Mouse (Mus musculus) frontal cortex, postnatal 25 days (tissue): ENCODE results near the gene Lgi4.

Source experiments
- DNase-seq, 2 experiments: peaks; one replicate each; pipeline ENCODE4 v3.0.0; 2022; ENCODE audit warnings: low spot score in 2 of 2

Lgi4 gene

GRCm38 (mm10) chr7:31076492-31076891 is 17.4 kb downstream of the Lgi4 start, which contains the start of gene Fxyd3:
Gene Fxyd3 (minus strand): TSS chr7:31076704.
- no peak for DNase-seq

- DNase-seq = no peak
Observed at GRCm38 (mm10) chr7:31077470-31077869, 18.3 kb downstream of the Lgi4 start.

- peak in 1 of 2 experiments; percentile 55 for DNase-seq
Observed at GRCm38 (mm10) chr7:31077885-31078445, 18.8 kb downstream of the Lgi4 start.

- DNase-seq = no peak
Observed at GRCm38 (mm10) chr7:31079670-31080069, 20.5 kb downstream of the Lgi4 start.

GRCm38 (mm10) chr7:31080611-31081010 is 21.5 kb downstream of the Lgi4 start:
- DNase-seq = no peak

GRCm38 (mm10) chr7:31081106-31081505 is 22.0 kb downstream of the Lgi4 start:
- DNase-seq = no peak

GRCm38 (mm10) chr7:31082106-31082505 is 23.0 kb downstream of the Lgi4 start:
- no peak for DNase-seq

- no peak for DNase-seq
Observed at GRCm38 (mm10) chr7:31082831-31083588, 23.9 kb downstream of the Lgi4 start.

GRCm38 (mm10) chr7:31084140-31084539 is 25.0 kb downstream of the Lgi4 start:
- no peak for DNase-seq

GRCm38 (mm10) chr7:31085171-31085570 is 26.0 kb downstream of the Lgi4 start:
- no peak for DNase-seq

GRCm38 (mm10) chr7:31086175-31086755 is 27.1 kb downstream of the Lgi4 start:
- DNase-seq = no peak

- DNase-seq = no peak
Observed at GRCm38 (mm10) chr7:31087262-31087661, 28.1 kb downstream of the Lgi4 start.

GRCm38 (mm10) chr7:31088206-31088605 is 29.1 kb downstream of the Lgi4 start:
- no peak for DNase-seq

GRCm38 (mm10) chr7:31089721-31090120 is 30.6 kb downstream of the Lgi4 start:
- no peak for DNase-seq

- no peak for DNase-seq
Observed at GRCm38 (mm10) chr7:31094774-31095501, 35.8 kb downstream of the Lgi4 start.

- DNase-seq = no peak
Observed at GRCm38 (mm10) chr7:31096892-31097564, 37.9 kb downstream of the Lgi4 start.

GRCm38 (mm10) chr7:31097583-31098248 is 38.6 kb downstream of the Lgi4 start:
- peak; percentile 87 to 93 for DNase-seq

GRCm38 (mm10) chr7:31098697-31099611 is 39.8 kb downstream of the Lgi4 start:
- no peak for DNase-seq

- no peak for DNase-seq
Observed at GRCm38 (mm10) chr7:31099612-31099982, 40.5 kb downstream of the Lgi4 start.

- no peak for DNase-seq
Observed at GRCm38 (mm10) chr7:31100786-31101185, 41.6 kb downstream of the Lgi4 start.
